In genomic region chr17:51786050-51786449, GRCm38 (mm10) we compare ENCODE assay signal across 35 mouse cellular contexts.
"Had no signal": no experiment of that assay in that cellular context is flagged by ENCODE, and none has a peak within 500 bp of the region (broad histone marks: within the 10 kb centered on the region; RNA-seq: fewer than 3 reads in every experiment).

No protein-coding gene starts in this region.

- H3K4me1 ChIP-seq: intestine, embryonic 15.5 days had no signal

- H3K27ac ChIP-seq: heart, embryonic 10.5 days; heart, embryonic 13.5 days; heart, embryonic 15.5 days; hindbrain, embryonic 10.5 days; hindbrain, embryonic 12.5 days; hindbrain, embryonic 13.5 days; hindbrain, embryonic 14.5 days; hindbrain, embryonic 15.5 days; hindbrain, postnatal 0 days; intestine, embryonic 15.5 days; kidney, postnatal 0 days; layer of hippocampus, adult 2 months; left cerebral cortex, adult 2 months had no signal

- H3K9me3 ChIP-seq: heart, embryonic 10.5 days; heart, embryonic 12.5 days; heart, embryonic 13.5 days; heart, embryonic 15.5 days; hindbrain, embryonic 10.5 days; hindbrain, embryonic 12.5 days; hindbrain, embryonic 13.5 days; hindbrain, embryonic 15.5 days; intestine, embryonic 15.5 days had no signal

- H3K27me3 ChIP-seq: heart, embryonic 12.5 days; heart, embryonic 13.5 days; heart, embryonic 15.5 days; hindbrain, embryonic 12.5 days; hindbrain, embryonic 13.5 days; hindbrain, embryonic 15.5 days; intestine, embryonic 15.5 days had no signal

- H3K4me2 ChIP-seq: heart, embryonic 11.5 days; heart, embryonic 12.5 days; heart, embryonic 13.5 days; heart, embryonic 15.5 days; hindbrain, embryonic 12.5 days; hindbrain, embryonic 13.5 days; hindbrain, embryonic 14.5 days; hindbrain, embryonic 15.5 days; intestine, embryonic 15.5 days had no signal

- H3K36me3 ChIP-seq: intestine, embryonic 15.5 days had no signal

- H3K9ac ChIP-seq: heart, embryonic 12.5 days; heart, embryonic 13.5 days; heart, embryonic 15.5 days; hindbrain, embryonic 12.5 days; hindbrain, embryonic 13.5 days; hindbrain, embryonic 14.5 days; hindbrain, embryonic 15.5 days; intestine, embryonic 15.5 days had no signal

- ATAC-seq: hindbrain, embryonic 16.5 days; hindbrain, postnatal 0 days; inflammation-experienced regulatory T-cells, adult 6 months; intestine, embryonic 15.5 days; intestine, embryonic 16.5 days; intestine, postnatal 0 days had no signal

- DNase-seq: heart, postnatal 10 days; heart, postnatal 14 days; heart, postnatal 36 days; heart, postnatal 4 days; kidney, adult 11 months; kidney, adult 18-20 months; kidney, adult 2 months; kidney, adult 8-10 months; kidney, adult 9 months; kidney, postnatal 10 days; kidney, postnatal 14 days; kidney, postnatal 25 days; kidney, postnatal 36 days; kidney, postnatal 4 days; layer of hippocampus, adult 9-11 months; layer of hippocampus, postnatal 36 days had no signal

- H3K4me3 ChIP-seq: heart, embryonic 10.5 days; heart, embryonic 12.5 days; heart, embryonic 13.5 days; heart, embryonic 15.5 days; hindbrain, embryonic 10.5 days; hindbrain, embryonic 12.5 days; hindbrain, embryonic 13.5 days; hindbrain, embryonic 15.5 days; intestine, embryonic 15.5 days; layer of hippocampus, adult 2 months; left cerebral cortex, adult 2 months had no signal
